Mouse (Mus musculus): ENCODE results near the gene AC131692.1.

DNA sequence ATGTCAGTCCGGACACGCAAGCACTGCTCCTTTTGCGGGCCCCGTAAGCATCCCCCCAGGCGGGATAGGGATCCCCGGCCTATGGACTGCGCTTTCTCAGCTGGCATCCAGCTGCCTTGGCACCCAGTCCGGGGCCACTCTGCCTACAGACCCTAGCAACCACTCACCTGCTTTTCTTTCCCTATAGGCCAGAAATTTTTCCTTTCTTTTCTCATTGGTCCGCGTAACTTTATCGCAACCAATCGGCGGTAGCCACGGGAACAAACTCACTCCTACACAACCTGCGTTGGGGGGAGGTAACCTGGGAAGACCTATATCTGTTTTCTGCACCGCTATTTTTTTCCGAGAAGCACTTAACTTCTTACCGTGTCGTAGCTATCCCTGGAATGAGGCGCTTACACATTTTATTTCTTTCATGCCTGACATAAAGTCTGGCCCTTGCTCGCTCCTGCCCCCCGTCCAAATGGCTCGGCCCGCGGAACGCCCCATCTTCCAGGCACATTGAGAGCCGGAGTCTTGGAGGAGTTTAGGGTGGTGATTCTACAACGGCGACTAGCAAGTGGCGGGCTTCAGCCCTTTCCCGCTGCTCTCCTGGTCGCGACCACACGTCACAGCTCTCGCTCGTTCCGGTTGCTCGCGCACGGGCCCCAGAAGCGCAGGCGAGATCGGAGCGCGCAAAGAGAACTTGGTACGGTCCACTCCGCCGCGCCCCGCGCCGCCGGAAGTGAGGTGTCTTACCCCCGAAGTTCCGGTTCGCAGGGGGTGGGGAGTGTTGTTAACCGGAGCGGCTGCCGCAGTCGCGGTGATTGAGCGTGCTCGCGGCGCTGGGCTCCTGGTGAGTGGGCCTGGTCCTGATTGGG is 47.7 kb upstream of the AC131692.1 start, which contains the start of gene Syvn1:
- TF ChIP-seq CTCF (IDR thresholded peaks at IDR 0.05; ENCODE audit: low read depth), result peak; percentile 27; the same call in 1 of the 2 replicates
- TF ChIP-seq EP300 (IDR thresholded peaks at IDR 0.05; ENCODE audit: low read depth), result peak; percentile 60

Data from liver, postnatal 0 days (tissue).